17 mouse cellular contexts compared by ENCODE assay signal in the genomic region with DNA sequence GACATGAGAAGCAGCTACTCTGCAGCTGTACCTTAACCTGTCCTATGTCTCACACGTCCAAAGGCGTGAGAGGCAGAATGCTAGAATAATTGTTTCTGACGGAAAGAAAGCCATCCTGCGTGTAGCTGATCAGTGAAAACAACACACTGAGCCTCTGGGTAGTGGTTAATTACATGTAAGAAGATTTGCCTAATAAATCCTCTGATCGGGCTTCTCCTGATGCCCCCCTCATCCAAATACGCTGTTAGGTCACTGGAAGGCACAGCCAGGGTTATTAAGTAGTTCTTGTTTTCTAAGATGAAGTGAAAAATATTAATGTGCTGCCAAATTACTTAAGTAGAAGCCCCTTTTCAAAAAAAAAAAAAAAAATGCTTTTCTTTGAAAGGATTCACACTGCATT.
"Had no signal": no experiment of that assay in that cellular context is flagged by ENCODE, and none has a peak within 500 bp of the region (broad histone marks: within the 10 kb centered on the region; RNA-seq: fewer than 3 reads in every experiment).

No protein-coding gene starts in this region.

- H3K4me2 ChIP-seq: intestine, embryonic 15.5 days; limb, embryonic 12.5 days; limb, embryonic 15.5 days had no signal

- H3K27me3 ChIP-seq: heart, embryonic 12.5 days; hindbrain, embryonic 12.5 days; intestine, embryonic 15.5 days; limb, embryonic 12.5 days; limb, embryonic 15.5 days had no signal

- H3K36me3 ChIP-seq: heart, embryonic 10.5 days; heart, embryonic 12.5 days; hindbrain, embryonic 10.5 days; hindbrain, embryonic 12.5 days; intestine, embryonic 15.5 days; limb, embryonic 12.5 days; limb, embryonic 15.5 days had no signal

- H3K27ac ChIP-seq: heart, embryonic 10.5 days; hindbrain, embryonic 10.5 days; hindbrain, embryonic 12.5 days; hindbrain, embryonic 14.5 days; intestine, embryonic 15.5 days; layer of hippocampus, adult 2 months; limb, embryonic 12.5 days; limb, embryonic 15.5 days had no signal

- H3K4me1 ChIP-seq: heart, embryonic 10.5 days; hindbrain, embryonic 10.5 days; hindbrain, embryonic 12.5 days; intestine, embryonic 15.5 days; limb, embryonic 12.5 days; limb, embryonic 15.5 days had no signal

- DNase-seq: heart, adult 18-20 months; kidney, adult 18-20 months; kidney, adult 8-10 months; kidney, postnatal 10 days; kidney, postnatal 25 days; kidney, postnatal 4 days had no signal

- ATAC-seq: inflammation-experienced regulatory T-cells, adult 6 months; intestine, embryonic 15.5 days; intestine, postnatal 0 days had no signal

- H3K9me3 ChIP-seq: heart, embryonic 10.5 days; hindbrain, embryonic 10.5 days; hindbrain, embryonic 12.5 days; intestine, embryonic 15.5 days; limb, embryonic 15.5 days had no signal

- H3K4me3 ChIP-seq: hindbrain, embryonic 10.5 days; hindbrain, embryonic 12.5 days; intestine, embryonic 15.5 days; layer of hippocampus, adult 2 months; limb, embryonic 12.5 days; limb, embryonic 15.5 days had no signal

- H3K9ac ChIP-seq: hindbrain, embryonic 12.5 days; hindbrain, embryonic 14.5 days; intestine, embryonic 15.5 days; limb, embryonic 12.5 days; limb, embryonic 15.5 days had no signal
